Mouse (Mus musculus): ENCODE measurements around the gene Rbbp6. TPM values are rescaled to one million over a fixed set of nuclear protein-coding genes. Genes with fewer than 3 reads are reported as not detected.

Rbbp6 gene
- polyA plus RNA-seq, 1 experiment from 2014 or later, result 37.1 TPM

Other genes starting within 250 kb of the Rbbp6 start
- 47.5 and 62.8 TPM in 2 replicates for gene Tnrc6a, start 158.2 kb downstream of the Rbbp6 start, polyA plus RNA-seq (2014; fragmentation: Nextera tagmentation; extraction: Ambion mirVana)
- gene Slc5a11, start 249.1 kb downstream of the Rbbp6 start, polyA plus RNA-seq (2014; fragmentation: Nextera tagmentation; extraction: Ambion mirVana), result 0.23 TPM in 1 of 2 replicates, not detected in the other